Mouse (Mus musculus) neural tube, embryonic 13.5 days (tissue): ENCODE measurements around the gene Gm4491. TPM values are rescaled to one million over a fixed set of nuclear protein-coding genes. Genes with fewer than 3 reads are reported as not detected.

Source experiments
- ATAC-seq: fragments of 200-750 bp; cut with Nextera tagmentation; 2 replicates; pipeline ENCODE4 v1.8.0; 2017; ENCODE audit warnings: low read depth, mild to moderate bottlenecking, moderate TSS enrichment, moderate library complexity
- H3K27ac ChIP-seq: fragments of 300-500 bp; sonication (generic); replicated peaks from 2 replicates; pipeline ENCODE4 v1.5.1; 2015; ENCODE audit warnings: moderate library complexity, mild to moderate bottlenecking, inconsistent platforms
- H3K27me3 ChIP-seq: fragments of 300-500 bp; sonication (generic); 2 replicates; pipeline ENCODE4 v1.6.1; 2015; ENCODE audit warnings: mild to moderate bottlenecking, inconsistent platforms
- H3K36me3 ChIP-seq: fragments of 300-500 bp; sonication (generic); 2 replicates; pipeline ENCODE4 v1.6.1; 2015; ENCODE audit warnings: mild to moderate bottlenecking, inconsistent platforms
- H3K4me1 ChIP-seq: fragments of 300-500 bp; sonication (generic); replicated peaks from 2 replicates; pipeline ENCODE4 v1.6.1; 2015; ENCODE audit warnings: inconsistent platforms
- H3K4me2 ChIP-seq: fragments of 300-500 bp; sonication (generic); 2 replicates; pipeline ENCODE4 v1.6.1; 2015; ENCODE audit warnings: inconsistent platforms, mild to moderate bottlenecking, moderate library complexity
- H3K4me3 ChIP-seq: fragments of 300-500 bp; sonication (generic); 2 replicates; pipeline ENCODE4 v1.5.1; 2015; ENCODE audit warnings: mild to moderate bottlenecking, inconsistent platforms
- H3K9ac ChIP-seq: fragments of 300-500 bp; sonication (generic); 2 replicates; pipeline ENCODE4 v1.6.1; 2015; ENCODE audit warnings: moderate library complexity, mild to moderate bottlenecking, inconsistent platforms
- H3K9me3 ChIP-seq: fragments of 300-500 bp; sonication (generic); 2 replicates; pipeline ENCODE4 v1.6.1; 2016; ENCODE audit warnings: inconsistent platforms
- WGBS: fragments of 180-500 bp; shearing (Covaris S2); methylation state at CpG from one replicate; pipeline ENCODE4 v1.1.7; 2015; 5-methylcytosine and 5-hydroxymethylcytosine counted together
- polyA plus RNA-seq: library from polyadenylated mRNA; unstranded; fragments of >200 nt; fragmentation: Nextera tagmentation; extraction: Ambion mirVana; gene quantifications from 2 replicates; pipeline ENCODE4 v1.2.1, GENCODE M21; 2015

The Gm4491 gene
- polyA plus RNA-seq, 1 experiment from 2014 or later: not detected

DNA sequence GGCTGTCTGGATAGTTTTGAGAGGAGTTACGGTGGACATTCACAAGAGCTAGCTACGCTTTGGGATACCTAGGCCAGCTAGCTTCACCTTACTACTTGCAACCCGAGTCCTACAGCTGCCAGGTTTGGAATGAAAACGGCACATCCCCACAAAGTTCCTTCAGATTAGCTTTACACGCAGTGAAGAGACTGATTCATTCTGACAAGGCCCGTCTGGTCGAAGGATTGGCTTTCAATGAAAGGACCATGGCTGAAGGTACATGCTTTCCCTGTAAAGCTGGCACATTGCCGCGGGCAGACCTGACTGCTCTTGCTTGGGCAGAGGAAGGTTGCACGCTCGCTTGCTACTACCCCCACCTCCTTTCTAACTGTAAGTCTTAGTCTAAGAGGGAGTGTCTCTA lies 10.0 kb downstream of the Gm4491 start:
- no peak for ATAC-seq
- H3K27ac ChIP-seq: no peak overlapping the region
- WGBS: 47% methylated on average over 11 of the region's 11 CpGs
- no peak overlapping the region for H3K4me3 ChIP-seq
- H3K9me3 ChIP-seq: no peaks in the 10 kb centered on the region
- no peaks in the 10 kb centered on the region for H3K36me3 ChIP-seq
- H3K27me3 ChIP-seq: peaks cover 69% of the 10 kb centered on the region
- no peak overlapping the region for H3K4me2 ChIP-seq
- peaks cover 20% of the 10 kb centered on the region for H3K4me1 ChIP-seq
- no peak overlapping the region for H3K9ac ChIP-seq

DNA sequence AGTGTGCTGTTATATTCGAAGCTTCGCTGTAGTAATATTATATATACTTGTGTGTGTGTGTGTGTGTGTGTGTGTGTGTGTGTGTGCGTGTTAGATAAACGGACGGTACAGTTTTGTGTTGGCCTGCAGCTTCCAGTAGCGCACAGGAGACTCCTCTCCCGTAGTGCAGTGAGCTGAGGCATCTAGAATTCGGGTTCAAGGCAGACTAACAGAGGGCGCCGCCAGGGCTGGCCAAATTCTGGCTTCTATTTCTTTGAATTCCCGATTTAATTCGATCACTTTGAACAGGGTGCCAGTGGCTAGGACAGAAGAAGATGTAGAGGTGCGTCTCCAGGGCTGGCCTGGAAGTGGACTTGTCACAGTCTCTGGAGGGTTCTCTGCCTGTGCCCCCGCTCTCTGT lies 10.6 kb downstream of the Gm4491 start:
- Histone ChIP-seq H3K9ac (no peak overlapping the region), H3K4me3 (peak overlapping the region; percentile 56), H3K9me3 (no peaks in the 10 kb centered on the region), H3K36me3 (no peaks in the 10 kb centered on the region), H3K4me1 (peaks cover 20% of the 10 kb centered on the region), H3K4me2 (peak overlapping the region; percentile 100), H3K27me3 (peaks cover 69% of the 10 kb centered on the region), H3K27ac (no peak overlapping the region)
- 13% methylated on average over 14 of the region's 14 CpGs for WGBS
- ATAC-seq: 0 out of 2 replicates have a peak, but pooled peaks have one; percentile 3

DNA sequence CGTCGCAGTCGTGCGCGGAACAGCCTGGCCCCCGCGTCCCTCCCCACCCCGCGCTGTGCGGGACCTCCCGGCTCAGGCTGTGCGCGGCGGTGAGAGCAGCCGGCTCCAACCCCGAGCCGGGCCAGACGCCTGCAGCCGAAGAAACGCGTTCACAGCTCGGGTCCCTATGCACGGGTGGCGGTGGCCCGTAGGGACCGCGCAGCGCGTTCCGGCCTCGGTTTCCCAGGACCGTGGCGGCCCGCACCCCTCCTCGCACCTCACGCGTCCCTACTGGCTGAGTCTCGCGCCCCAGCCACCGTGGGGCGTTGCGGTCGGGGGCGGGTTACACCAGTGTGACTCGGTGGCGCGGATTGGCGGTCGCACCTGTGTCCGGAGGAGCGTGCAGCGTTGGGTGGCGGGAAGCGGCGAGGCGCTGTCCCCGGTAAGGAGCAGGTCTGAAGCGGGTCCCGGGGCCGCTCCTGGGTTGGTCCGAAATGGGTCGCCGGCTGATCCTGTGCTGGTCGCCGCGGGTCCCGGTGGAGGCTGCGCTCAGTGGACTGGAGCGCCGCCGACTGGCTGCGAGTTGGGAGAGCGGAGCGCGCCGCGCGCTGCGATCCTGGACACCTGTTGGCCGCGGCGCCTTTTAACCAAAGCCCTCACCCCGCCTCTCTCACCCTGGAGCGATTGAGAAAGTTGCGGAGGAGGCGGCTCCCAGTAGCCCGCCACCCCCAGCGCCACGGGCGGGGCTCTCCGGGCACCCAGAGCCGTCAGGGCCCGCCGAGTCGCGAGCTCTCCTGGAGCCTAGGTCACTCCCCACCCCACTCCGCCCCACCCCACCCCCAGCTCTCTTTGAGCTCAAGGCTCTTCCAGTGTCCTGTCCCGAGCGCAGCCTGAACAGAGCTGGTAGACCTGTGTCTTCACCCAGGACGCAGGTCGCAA lies 11.3 kb downstream of the Gm4491 start, which contains the start of gene Gjb2:
TSS of gene Gjb2 (minus strand) at position 597 of the 918 bp plus-strand sequence.
- WGBS: under 1% methylated on average over 100 of the region's 101 CpGs
- Histone ChIP-seq H3K4me1 (peaks cover 23% of the 10 kb centered on the region), H3K4me3 (peak within 1 kb of the TSS; percentile 56), H3K9me3 (no peaks in the 10 kb centered on the region), H3K4me2 (peak within 1 kb of the TSS; percentile 100), H3K27me3 (peaks cover 69% of the 10 kb centered on the region), H3K27ac (no peak within 1 kb of the TSS), H3K9ac (peak within 1 kb of the TSS; percentile 69), H3K36me3 (no peaks in the 10 kb centered on the region)
- peak; percentile 79 for ATAC-seq

DNA sequence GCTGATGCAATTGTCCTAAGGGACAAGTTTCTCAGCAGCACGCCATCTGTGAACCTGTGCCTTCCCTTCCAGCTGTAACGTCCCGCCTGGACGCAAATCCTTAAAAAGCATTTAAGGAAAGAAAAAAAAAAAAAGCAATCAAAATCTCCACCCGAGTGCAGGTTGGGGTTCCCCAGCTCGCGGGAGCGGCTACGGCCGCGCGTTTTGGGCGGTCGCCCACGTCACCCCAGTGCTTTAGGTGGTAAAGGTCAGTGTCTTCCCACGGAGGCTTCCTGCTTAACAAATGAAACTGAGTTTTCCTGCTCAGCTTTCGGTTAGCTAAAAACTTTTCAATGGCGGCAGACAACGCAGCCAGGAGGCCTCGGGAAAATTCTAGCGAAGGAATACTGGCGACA lies 12.0 kb downstream of the Gm4491 start:
- Histone ChIP-seq H3K4me1 (peaks cover 23% of the 10 kb centered on the region), H3K36me3 (no peaks in the 10 kb centered on the region), H3K4me3 (peak overlapping the region; percentile 56), H3K9me3 (no peaks in the 10 kb centered on the region), H3K27ac (no peak overlapping the region), H3K27me3 (peaks cover 69% of the 10 kb centered on the region), H3K9ac (peak overlapping the region; percentile 69), H3K4me2 (peak overlapping the region; percentile 100)
- WGBS: 2% methylated on average over 22 of the region's 22 CpGs
- no peak for ATAC-seq

DNA sequence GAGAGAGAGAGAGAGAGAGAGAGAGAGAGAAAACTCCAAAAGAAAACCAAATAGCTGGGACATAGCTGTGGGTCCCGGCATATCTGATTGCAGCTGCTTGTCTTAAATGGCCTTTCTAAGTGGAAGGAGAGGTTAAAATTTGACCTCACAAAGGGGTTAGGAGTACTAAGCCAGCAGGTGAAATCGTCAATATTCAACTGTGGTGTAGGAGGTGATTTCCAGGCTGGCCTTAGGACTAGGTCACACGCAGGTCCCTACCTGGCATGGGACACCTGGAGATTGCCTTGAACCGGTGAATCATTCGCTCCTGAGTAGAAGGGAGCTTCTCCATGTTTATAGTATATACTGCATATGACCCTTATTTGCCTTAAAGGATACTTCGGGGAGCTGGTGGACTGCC lies 12.6 kb downstream of the Gm4491 start:
- Histone ChIP-seq H3K9ac (no peak overlapping the region), H3K4me1 (peaks cover 23% of the 10 kb centered on the region), H3K36me3 (no peaks in the 10 kb centered on the region), H3K4me2 (peak overlapping the region; percentile 100), H3K27ac (no peak overlapping the region), H3K9me3 (no peaks in the 10 kb centered on the region), H3K4me3 (peak overlapping the region; percentile 56; the same call in 1 of the 2 replicates), H3K27me3 (peaks cover 66% of the 10 kb centered on the region)
- 59% methylated on average over 6 of the region's 6 CpGs for WGBS
- no peak for ATAC-seq

DNA sequence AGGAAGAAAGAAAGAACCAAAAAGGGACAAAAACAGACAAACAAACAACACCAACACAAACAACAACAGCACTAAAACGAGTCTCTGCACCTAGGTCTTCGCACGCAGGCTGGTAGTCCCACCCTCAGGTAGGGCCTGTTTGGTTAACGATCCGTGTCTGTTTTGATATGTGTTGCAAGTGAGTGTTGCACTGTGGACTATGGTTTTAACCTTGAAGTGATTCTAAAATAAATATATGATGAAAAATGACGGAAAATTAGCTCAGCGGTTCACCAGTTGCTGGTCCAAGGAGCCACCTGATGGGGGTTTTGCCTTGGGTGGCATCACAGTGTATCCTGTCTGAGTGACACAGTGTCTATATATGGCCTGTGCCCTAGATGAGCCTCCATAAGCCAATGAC lies 14.1 kb downstream of the Gm4491 start:
- no peak overlapping the region for H3K4me2 ChIP-seq
- H3K9ac ChIP-seq: no peak overlapping the region
- no peaks in the 10 kb centered on the region for H3K36me3 ChIP-seq
- no peaks in the 10 kb centered on the region for H3K9me3 ChIP-seq
- H3K4me1 ChIP-seq: peaks cover 23% of the 10 kb centered on the region
- H3K27me3 ChIP-seq: peaks cover 51% of the 10 kb centered on the region
- H3K4me3 ChIP-seq: no peak overlapping the region
- WGBS: 90% methylated on average over 7 of the region's 7 CpGs
- no peak for ATAC-seq
- H3K27ac ChIP-seq: no peak overlapping the region

DNA sequence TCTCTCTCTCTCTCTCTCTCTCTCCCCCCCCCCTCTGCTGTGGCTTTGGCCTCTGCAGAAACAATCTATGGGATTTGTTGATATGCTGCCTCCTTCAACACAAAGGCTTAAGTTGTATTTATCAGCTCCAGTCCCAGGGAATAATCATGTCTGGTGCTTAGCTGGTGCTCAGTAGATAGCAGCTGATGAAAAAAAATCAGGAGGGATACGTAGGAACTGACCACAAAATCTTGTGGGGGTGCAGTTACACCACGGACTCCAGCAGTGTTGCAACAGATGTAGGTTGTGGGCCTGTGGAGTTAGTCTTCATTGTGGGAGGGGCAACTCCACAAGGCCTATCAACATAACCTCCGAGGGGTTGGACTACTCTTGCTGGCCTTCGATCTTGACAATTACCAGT lies 19.8 kb downstream of the Gm4491 start:
- Histone ChIP-seq H3K4me1 (0 out of 2 replicates have a peak, but pooled peaks cover 3% of the 10 kb centered on the region), H3K27me3 (no peaks in the 10 kb centered on the region), H3K4me3 (no peak overlapping the region), H3K9ac (no peak overlapping the region), H3K9me3 (no peaks in the 10 kb centered on the region), H3K36me3 (no peaks in the 10 kb centered on the region), H3K4me2 (no peak overlapping the region), H3K27ac (no peak overlapping the region)
- WGBS: 69% methylated on average over 4 of the region's 4 CpGs
- ATAC-seq: no peak

DNA sequence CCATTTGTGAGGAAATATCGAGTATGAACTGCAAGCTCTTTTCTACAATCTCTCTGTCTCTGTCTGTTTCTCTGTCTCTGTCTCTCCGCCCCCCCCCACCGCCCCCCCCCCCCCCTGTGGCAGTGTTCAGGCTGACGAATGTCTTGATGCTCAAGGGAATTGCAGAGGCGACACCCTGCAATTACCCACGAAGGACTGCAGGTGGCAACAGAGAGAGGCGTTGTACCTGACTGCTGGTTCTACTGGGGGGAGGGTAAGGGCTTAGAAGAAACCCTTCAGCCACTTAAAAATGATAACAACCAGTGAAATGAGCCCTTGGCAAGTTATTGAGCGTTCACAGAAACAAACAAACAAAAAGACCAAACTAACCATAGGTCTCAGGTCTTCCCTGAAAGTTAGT lies 22.7 kb downstream of the Gm4491 start:
- H3K4me1 ChIP-seq: no peaks in the 10 kb centered on the region
- 12% methylated on average over 8 of the region's 8 CpGs for WGBS

DNA sequence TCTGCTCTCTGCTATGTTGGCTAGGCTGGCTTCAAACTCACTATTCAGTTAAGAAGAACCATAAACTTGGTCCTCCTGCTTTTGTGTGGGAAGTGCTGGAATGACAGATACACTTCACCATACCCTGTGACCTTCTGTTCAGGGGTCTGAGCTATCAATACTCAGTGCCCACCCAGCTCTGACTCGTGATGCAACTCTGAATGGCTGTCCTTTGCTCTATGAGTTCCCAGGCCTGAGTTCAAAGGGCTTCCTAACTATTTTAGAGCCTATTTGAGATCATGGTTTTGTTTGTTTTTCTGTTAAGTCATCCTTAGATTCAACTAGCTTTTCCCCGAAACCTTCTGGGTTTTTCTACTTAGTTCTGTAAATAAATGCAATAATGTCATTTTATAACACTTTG lies 25.7 kb downstream of the Gm4491 start:
- H3K9ac ChIP-seq: no peak overlapping the region
- no peaks in the 10 kb centered on the region for H3K9me3 ChIP-seq
- no peak overlapping the region for H3K27ac ChIP-seq
- no peak overlapping the region for H3K4me2 ChIP-seq
- no peaks in the 10 kb centered on the region for H3K27me3 ChIP-seq
- WGBS: 53% methylated on average over 2 of the region's 2 CpGs
- H3K4me1 ChIP-seq: no peaks in the 10 kb centered on the region
- H3K36me3 ChIP-seq: no peaks in the 10 kb centered on the region
- no peak overlapping the region for H3K4me3 ChIP-seq
- no peak for ATAC-seq

More for the DNA sequence above, 22.7 kb downstream of the Gm4491 start:
- Histone ChIP-seq H3K27me3 (no peaks in the 10 kb centered on the region), H3K4me3 (no peak overlapping the region), H3K9me3 (no peaks in the 10 kb centered on the region), H3K9ac (no peak overlapping the region), H3K27ac (no peak overlapping the region), H3K36me3 (no peaks in the 10 kb centered on the region), H3K4me2 (no peak overlapping the region)
- no peak for ATAC-seq

DNA sequence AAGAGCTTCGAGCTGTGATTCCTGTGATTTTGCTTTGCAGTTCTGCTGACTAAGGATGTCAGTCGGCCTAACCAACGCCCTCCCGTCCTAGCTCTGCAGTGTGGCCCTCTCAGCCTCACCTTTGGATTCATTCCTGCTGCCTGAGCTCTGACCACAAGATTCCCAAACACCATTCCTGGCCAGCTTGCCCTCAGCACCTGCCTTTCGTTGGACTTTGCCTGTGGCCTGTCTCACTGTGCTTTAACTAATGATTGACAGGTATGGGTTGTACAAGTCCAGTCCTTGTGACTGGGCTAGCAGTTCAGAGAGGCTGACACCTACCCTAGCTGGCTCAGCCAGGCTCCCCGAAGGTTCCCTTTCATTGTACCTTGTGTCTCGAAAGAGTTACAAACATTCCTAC lies 26.6 kb downstream of the Gm4491 start:
- Histone ChIP-seq H3K9me3 (no peaks in the 10 kb centered on the region), H3K4me1 (no peaks in the 10 kb centered on the region), H3K4me2 (no peak overlapping the region), H3K4me3 (no peak overlapping the region), H3K27me3 (no peaks in the 10 kb centered on the region), H3K9ac (no peak overlapping the region), H3K36me3 (no peaks in the 10 kb centered on the region), H3K27ac (no peak overlapping the region)
- no peak for ATAC-seq
- 87% methylated on average over 7 of the region's 7 CpGs for WGBS

DNA sequence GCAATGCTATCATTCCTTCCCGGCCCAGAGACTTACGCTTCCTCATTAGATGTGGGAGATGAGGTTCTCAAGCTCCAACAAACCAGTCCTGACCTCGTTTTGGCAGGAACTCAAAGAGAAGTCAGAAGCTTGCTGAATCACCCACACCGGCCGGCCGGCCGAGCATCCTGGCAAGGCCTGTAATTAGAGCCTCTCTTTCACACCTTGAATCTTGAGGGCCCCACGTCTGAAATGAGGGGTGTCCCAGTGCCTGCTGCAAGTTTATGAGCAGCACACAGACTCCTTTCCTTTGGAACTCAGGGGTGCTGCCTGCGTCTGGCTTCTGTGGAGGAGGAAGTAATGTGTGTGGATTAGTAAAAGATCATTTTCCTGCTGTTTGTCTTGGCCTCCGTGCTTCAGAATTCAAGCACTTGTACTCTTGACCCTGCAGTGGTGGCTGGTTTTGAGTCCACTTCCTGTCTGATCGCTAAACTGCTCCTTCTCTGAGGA lies 31.5 kb downstream of the Gm4491 start:
- Histone ChIP-seq H3K27ac (no peak overlapping the region), H3K4me2 (no peak overlapping the region), H3K4me3 (no peak overlapping the region), H3K9me3 (no peaks in the 10 kb centered on the region), H3K4me1 (no peaks in the 10 kb centered on the region), H3K27me3 (no peaks in the 10 kb centered on the region), H3K36me3 (no peaks in the 10 kb centered on the region), H3K9ac (no peak overlapping the region)
- ATAC-seq: no peak
- 73% methylated on average over 11 of the region's 11 CpGs for WGBS

DNA sequence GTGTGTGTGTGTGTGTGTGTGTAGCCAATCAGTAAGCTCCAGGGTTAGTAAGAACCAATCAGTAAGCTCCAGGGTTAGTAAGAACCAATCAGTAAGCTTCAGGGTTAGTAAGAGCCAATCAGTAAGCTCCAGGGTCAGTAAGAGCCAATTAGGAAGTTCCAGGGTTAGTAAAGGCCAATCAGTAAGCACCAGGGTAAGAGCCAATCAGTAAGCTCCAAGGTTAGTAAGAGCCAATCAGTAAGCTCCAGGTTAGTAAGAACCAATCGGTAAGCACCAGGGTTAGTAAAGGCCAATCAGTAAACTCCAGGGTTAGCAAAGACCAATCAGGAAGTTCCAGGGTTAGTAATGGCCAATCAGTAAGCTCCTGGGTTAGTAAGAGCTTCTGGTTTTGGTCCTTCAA lies 32.8 kb downstream of the Gm4491 start:
- Histone ChIP-seq H3K9ac (no peak overlapping the region), H3K27me3 (no peaks in the 10 kb centered on the region), H3K36me3 (no peaks in the 10 kb centered on the region), H3K4me2 (no peak overlapping the region), H3K4me1 (no peaks in the 10 kb centered on the region), H3K4me3 (no peak overlapping the region), H3K27ac (no peak overlapping the region), H3K9me3 (no peaks in the 10 kb centered on the region)
- 97% methylated on average over 1 of the region's 1 CpGs for WGBS
- ATAC-seq: no peak
